Mouse (Mus musculus): ENCODE data around the gene Ndufb10.
"Not testable (repeated sequence)": the region's sequence is repeated elsewhere in the genome, so short reads cannot be mapped to it uniquely, and the experiment has no call there.

Gene Ndufb10

GRCm38 (mm10) chr17:24733434-24734050, 9.3 kb upstream of the Ndufb10 start:
- DNase-seq, result no peak

- no peak for DNase-seq
These were observed 8.1 kb upstream of the Ndufb10 start for GRCm38 (mm10) chr17:24732233-24732935.

- no peak for DNase-seq
These were observed 6.5 kb upstream of the Ndufb10 start for GRCm38 (mm10) chr17:24730787-24731186.

GRCm38 (mm10) chr17:24729067-24729466, 4.8 kb upstream of the Ndufb10 start:
- DNase-seq, result no peak

GRCm38 (mm10) chr17:24728184-24728583, 3.9 kb upstream of the Ndufb10 start:
- DNase-seq, result no peak

- DNase-seq, result no peak
These were observed 3.3 kb upstream of the Ndufb10 start, which contains the start of gene Rpl3l for GRCm38 (mm10) chr17:24727618-24728017. Rpl3l (plus strand) TSS chr17:24727820.

GRCm38 (mm10) chr17:24725637-24726390, 1.5 kb upstream of the Ndufb10 start:
- no peak for DNase-seq

GRCm38 (mm10) chr17:24723881-24724180, 447 bp downstream of the Ndufb10 start:
- no peak for DNase-seq

- DNase-seq, result no peak
These were observed 977 bp downstream of the Ndufb10 start for GRCm38 (mm10) chr17:24723122-24723880.

- no peak for DNase-seq
These were observed 1.9 kb downstream of the Ndufb10 start for GRCm38 (mm10) chr17:24722220-24722924.

GRCm38 (mm10) chr17:24721383-24721955, 2.8 kb downstream of the Ndufb10 start:
- DNase-seq, result not testable (repeated sequence)

GRCm38 (mm10) chr17:24720616-24721015, 3.7 kb downstream of the Ndufb10 start:
- not testable (repeated sequence) for DNase-seq

GRCm38 (mm10) chr17:24719494-24720222, 4.6 kb downstream of the Ndufb10 start:
- peak; percentile 96 for DNase-seq

GRCm38 (mm10) chr17:24718938-24719337, 5.3 kb downstream of the Ndufb10 start:
- DNase-seq, result not testable (repeated sequence)

GRCm38 (mm10) chr17:24717943-24718342, 6.3 kb downstream of the Ndufb10 start, which contains the start of the genes Rnf151 and Rps2:
Rnf151 (minus strand) TSS chr17:24718063.
Rps2 (plus strand) TSS chr17:24718116.
- no peak for DNase-seq

GRCm38 (mm10) chr17:24716166-24716682, 8.1 kb downstream of the Ndufb10 start:
- no peak for DNase-seq

- DNase-seq, result no peak
These were observed 8.7 kb downstream of the Ndufb10 start for GRCm38 (mm10) chr17:24715556-24715955.

- DNase-seq, result no peak
These were observed 15.6 kb downstream of the Ndufb10 start for GRCm38 (mm10) chr17:24708646-24709045.

GRCm38 (mm10) chr17:24707801-24708425, 16.4 kb downstream of the Ndufb10 start:
- no peak for DNase-seq

Measured in spleen, adult 18-20 months (tissue).